Mouse (Mus musculus) limb, embryonic 14.5 days (tissue): Measurements from ENCODE around the gene Map3k21. TPM values are rescaled to one million over a fixed set of nuclear protein-coding genes. Genes with fewer than 3 reads are reported as not detected.

Experiments used
- ATAC-seq: fragments of 200-750 bp; cut with Nextera tagmentation; 2 replicates; pipeline ENCODE4 v1.8.0; 2017; ENCODE audit warnings: low read depth, moderate number of reproducible peaks, moderate TSS enrichment; ENCODE audit not compliant: low FRiP score
- DNase-seq: peaks from one replicate; pipeline ENCODE4 v3.0.0-alpha.2; 2015; ENCODE audit warnings: low spot score
- H3K27ac ChIP-seq: fragments of 300-500 bp; sonication (generic); replicated peaks from 2 replicates; pipeline ENCODE4 v1.5.1; 2014; ENCODE audit warnings: low read depth, mild to moderate bottlenecking, low read length, moderate library complexity, mixed read lengths
- H3K27me3 ChIP-seq: fragments of 300-500 bp; sonication (generic); 2 replicates; pipeline ENCODE4 v1.6.1; 2014; ENCODE audit warnings: low read length, mixed read lengths; ENCODE audit not compliant: control insufficient read depth, insufficient read depth
- H3K36me3 ChIP-seq: fragments of 300-500 bp; sonication (generic); 2 replicates; pipeline ENCODE4 v1.6.1; 2014; ENCODE audit warnings: mild to moderate bottlenecking, low read length, moderate library complexity, mixed read lengths; ENCODE audit not compliant: control insufficient read depth, insufficient read depth
- H3K4me1 ChIP-seq: fragments of 300-500 bp; sonication (generic); 2 replicates; pipeline ENCODE4 v1.6.1; 2014; ENCODE audit warnings: antibody characterized with exemption, low read length, mixed read lengths; ENCODE audit not compliant: control insufficient read depth, insufficient read depth
- H3K4me2 ChIP-seq: fragments of 300-500 bp; sonication (generic); replicated peaks from 2 replicates; pipeline ENCODE4 v1.6.1; 2014; ENCODE audit warnings: low read depth, mild to moderate bottlenecking, low read length, moderate library complexity; ENCODE audit not compliant: severe bottlenecking
- H3K4me3 ChIP-seq: fragments of 300-500 bp; sonication (generic); replicated peaks from 2 replicates; pipeline ENCODE4 v1.5.1; 2014; ENCODE audit warnings: low read length
- H3K9ac ChIP-seq: fragments of 300-500 bp; sonication (generic); 2 replicates; pipeline ENCODE4 v1.6.1; 2014; ENCODE audit warnings: mild to moderate bottlenecking, low read depth, low read length, moderate library complexity; ENCODE audit not compliant: severe bottlenecking
- H3K9me3 ChIP-seq: fragments of 300-500 bp; sonication (generic); 2 replicates; pipeline ENCODE4 v1.6.1; 2016; ENCODE audit warnings: low read length; ENCODE audit not compliant: control insufficient read depth
- POLR2A ChIP-seq: fragments of 200-500 bp; IDR thresholded peaks from 2 replicates; pipeline ENCODE4 v1.8.0; 2012; ENCODE audit warnings: inconsistent platforms, mild to moderate bottlenecking, moderate library complexity, borderline replicate concordance; ENCODE audit not compliant: insufficient read depth, insufficient read length; ENCODE audit errors: extremely low read depth
- WGBS: fragments of 180-500 bp; shearing (Covaris S2); extraction: QIAGEN DNeasy Blood & Tissue Kit; methylation state at CpG from one replicate; pipeline ENCODE4 v1.1.7; 2014; 5-methylcytosine and 5-hydroxymethylcytosine counted together
- polyA plus RNA-seq, 2 experiments: library from polyadenylated mRNA; depleted of rRNA in 1 of 2; stranded (reverse) in 1 of 2; unstranded in 1 of 2; fragments of >200 nt; fragmentation: Nextera tagmentation in 1 of 2; extraction: Ambion mirVana in 1 of 2; gene quantifications; 2 replicates each; pipeline versions ENCODE4 v1.2.1 to v1.2.3; 2012 to 2014

The Map3k21 gene
- polyA plus RNA-seq, 2 experiments, result 0.18 to 0.47 TPM

- Histone ChIP-seq H3K9me3 (no peaks in the 10 kb centered on the region), H3K9ac (no peak overlapping the region), H3K27me3 (peaks cover 36% of the 10 kb centered on the region), H3K4me2 (no peak overlapping the region), H3K36me3 (no peaks in the 10 kb centered on the region), H3K4me1 (peaks cover 6% of the 10 kb centered on the region; the same call in 1 of the 2 replicates), H3K27ac (no peak overlapping the region), H3K4me3 (no peak overlapping the region)
- DNase-seq, result no peak
- TF ChIP-seq POLR2A, result no peak
- no peak for ATAC-seq
- 86% methylated on average over 4 of the region's 4 CpGs for WGBS
These were observed 3.0 kb downstream of the Map3k21 start for GRCm38 (mm10) chr8:125913206-125913605.

- no peak overlapping the region for H3K9ac ChIP-seq
- H3K27ac ChIP-seq, result no peak overlapping the region
- no peak overlapping the region for H3K4me2 ChIP-seq
- ATAC-seq (no peak), DNase-seq (no peak)
- no peak for TF ChIP-seq POLR2A
- no peak overlapping the region for H3K4me3 ChIP-seq
- peaks cover 6% of the 10 kb centered on the region; the same call in 1 of the 2 replicates for H3K4me1 ChIP-seq
- peaks cover 32% of the 10 kb centered on the region for H3K27me3 ChIP-seq
- H3K9me3 ChIP-seq, result no peaks in the 10 kb centered on the region
- 64% methylated on average over 9 of the region's 9 CpGs for WGBS
- H3K36me3 ChIP-seq, result no peaks in the 10 kb centered on the region
These were observed 4.1 kb downstream of the Map3k21 start for GRCm38 (mm10) chr8:125914386-125914785.

- Histone ChIP-seq H3K27ac (no peak overlapping the region), H3K36me3 (no peaks in the 10 kb centered on the region), H3K4me2 (no peak overlapping the region), H3K27me3 (peaks cover 6% of the 10 kb centered on the region), H3K4me3 (no peak overlapping the region), H3K4me1 (0 out of 2 replicates have a peak, but pooled peaks cover 5% of the 10 kb centered on the region), H3K9me3 (no peaks in the 10 kb centered on the region), H3K9ac (no peak overlapping the region)
- no peak for ATAC-seq
- WGBS, result 58% methylated on average over 10 of the region's 10 CpGs
- TF ChIP-seq POLR2A, result no peak
- DNase-seq, result no peak
These were observed 6.8 kb downstream of the Map3k21 start for GRCm38 (mm10) chr8:125917013-125917412.

- Histone ChIP-seq H3K4me3 (no peak overlapping the region), H3K4me1 (0 out of 2 replicates have a peak, but pooled peaks cover 5% of the 10 kb centered on the region), H3K27ac (no peak overlapping the region), H3K4me2 (no peak overlapping the region), H3K9me3 (no peaks in the 10 kb centered on the region), H3K36me3 (no peaks in the 10 kb centered on the region), H3K9ac (no peak overlapping the region), H3K27me3 (no peaks in the 10 kb centered on the region)
- DNase-seq, result no peak
- WGBS, result 68% methylated on average over 2 of the region's 2 CpGs
- ATAC-seq, result no peak
- TF ChIP-seq POLR2A, result no peak
These were observed 8.5 kb downstream of the Map3k21 start for GRCm38 (mm10) chr8:125918719-125919118.

GRCm38 (mm10) chr8:125919560-125919959 is 9.3 kb downstream of the Map3k21 start:
- Histone ChIP-seq H3K4me2 (no peak overlapping the region), H3K4me1 (0 out of 2 replicates have a peak, but pooled peaks cover 5% of the 10 kb centered on the region), H3K9me3 (no peaks in the 10 kb centered on the region), H3K27me3 (no peaks in the 10 kb centered on the region), H3K36me3 (no peaks in the 10 kb centered on the region), H3K27ac (no peak overlapping the region), H3K4me3 (no peak overlapping the region), H3K9ac (no peak overlapping the region)
- WGBS, result 47% methylated on average over 8 of the region's 8 CpGs
- DNase-seq (no peak), ATAC-seq (no peak)
- no peak for TF ChIP-seq POLR2A

- ATAC-seq (no peak), DNase-seq (no peak)
- no peaks in the 10 kb centered on the region for H3K9me3 ChIP-seq
- H3K27me3 ChIP-seq, result no peaks in the 10 kb centered on the region
- H3K4me2 ChIP-seq, result no peak overlapping the region
- 67% methylated on average over 10 of the region's 10 CpGs for WGBS
- H3K4me3 ChIP-seq, result no peak overlapping the region
- TF ChIP-seq POLR2A, result no peak
- peak overlapping the region; percentile 29; the same call in 1 of the 2 replicates for H3K27ac ChIP-seq
- 0 out of 2 replicates have a peak, but pooled peaks cover 5% of the 10 kb centered on the region for H3K4me1 ChIP-seq
- H3K9ac ChIP-seq, result no peak overlapping the region
- no peaks in the 10 kb centered on the region for H3K36me3 ChIP-seq
These were observed 10.0 kb downstream of the Map3k21 start for GRCm38 (mm10) chr8:125920281-125920680.
